Mouse (Mus musculus) telencephalon, adult 2 months (tissue): ENCODE results near the gene Mup11.
"Not testable (repeated sequence)": the region's sequence is repeated elsewhere in the genome, so short reads cannot be mapped to it uniquely, and the experiment has no call there.

Experiments used
- DNase-seq: peaks from one replicate; pipeline ENCODE4 v3.0.0-alpha.2; 2011; ENCODE audit warnings: low read depth, low spot score

The Mup11 gene

GRCm38 (mm10) chr4:60662311-60662710 lies at the start of gene Mup11:
TSS of gene Mup11 (minus strand) at chr4:60662411.
- not testable (repeated sequence) for DNase-seq
